Mouse (Mus musculus) heart, postnatal 0 days (tissue): ENCODE results near the gene Ggn.

Source experiments
- CTCF ChIP-seq: IDR thresholded peaks from 2 replicates; pipeline ENCODE4 v1.5.1; 2016; ENCODE audit warnings: antibody characterized with exemption, control low read depth, low read depth
- EP300 ChIP-seq: IDR thresholded peaks from 2 replicates; pipeline ENCODE4 v1.6.1; 2016; ENCODE audit warnings: antibody characterized with exemption, low read depth

DNA sequence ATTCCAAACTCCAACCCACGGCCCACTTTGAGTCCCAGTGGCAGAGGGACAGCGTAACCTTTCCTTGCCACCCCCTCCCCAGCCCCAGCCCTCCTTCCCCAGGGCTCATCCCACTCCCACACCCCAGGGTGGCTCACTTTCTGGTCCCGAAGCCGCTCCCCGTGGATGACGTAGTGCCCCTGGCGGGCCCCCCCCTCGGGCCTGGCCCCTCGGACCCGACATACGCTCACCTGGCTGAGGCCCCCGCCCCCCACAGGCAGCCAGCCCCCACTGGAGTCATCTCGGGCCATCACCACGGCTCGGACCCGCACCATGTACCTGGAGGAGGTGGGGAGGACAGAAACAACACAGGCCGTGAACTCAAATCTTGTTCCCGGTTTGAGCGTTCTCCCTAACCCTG lies 2.4 kb upstream of the Ggn start:
- TF ChIP-seq CTCF (no peak), EP300 (no peak)
